Mouse (Mus musculus) heart, embryonic 15.5 days (tissue): ENCODE results near the gene Nxph3. TPM values are rescaled to one million over a fixed set of nuclear protein-coding genes. Genes with fewer than 3 reads are reported as not detected.

Experiments used
- ATAC-seq: fragments of 200-750 bp; cut with Nextera tagmentation; replicated peaks from 2 replicates; pipeline ENCODE4 v1.8.0; 2017; ENCODE audit warnings: low read depth, moderate TSS enrichment; ENCODE audit not compliant: insufficient number of reproducible peaks, insufficient read depth, low FRiP score
- H3K27ac ChIP-seq: fragments of 300-500 bp; sonication (generic); 2 replicates; pipeline ENCODE4 v1.5.1; 2015; ENCODE audit warnings: mild to moderate bottlenecking, inconsistent platforms
- H3K27me3 ChIP-seq: fragments of 300-500 bp; sonication (generic); 2 replicates; pipeline ENCODE4 v1.6.1; 2015; ENCODE audit warnings: inconsistent platforms
- H3K36me3 ChIP-seq: fragments of 300-500 bp; sonication (generic); 2 replicates; pipeline ENCODE4 v1.6.1; 2015; ENCODE audit warnings: mild to moderate bottlenecking, inconsistent platforms
- H3K4me1 ChIP-seq: fragments of 300-500 bp; sonication (generic); replicated peaks from 2 replicates; pipeline ENCODE4 v1.6.1; 2015; ENCODE audit warnings: inconsistent platforms
- H3K4me2 ChIP-seq: fragments of 300-500 bp; sonication (generic); 2 replicates; pipeline ENCODE4 v1.6.1; 2015; ENCODE audit warnings: inconsistent platforms, mild to moderate bottlenecking, moderate library complexity
- H3K4me3 ChIP-seq: fragments of 300-500 bp; sonication (generic); 2 replicates; pipeline ENCODE4 v1.5.1; 2015; ENCODE audit warnings: mild to moderate bottlenecking, inconsistent platforms
- H3K9ac ChIP-seq: fragments of 300-500 bp; sonication (generic); 2 replicates; pipeline ENCODE4 v1.6.1; 2015; ENCODE audit warnings: mild to moderate bottlenecking, inconsistent platforms
- H3K9me3 ChIP-seq: fragments of 300-500 bp; sonication (generic); replicated peaks from 2 replicates; pipeline ENCODE4 v1.6.1; 2016; ENCODE audit warnings: inconsistent platforms
- WGBS: fragments of 180-500 bp; shearing (Covaris S2); methylation state at CpG from one replicate; pipeline ENCODE4 v1.1.7; 2015; ENCODE audit warnings: mixed read lengths; 5-methylcytosine and 5-hydroxymethylcytosine counted together
- polyA plus RNA-seq: library from polyadenylated mRNA; unstranded; fragments of >200 nt; fragmentation: Nextera tagmentation; extraction: Ambion mirVana; gene quantifications from 2 replicates; pipeline ENCODE4 v1.2.1, GENCODE M21; 2015

Gene Nxph3
- polyA plus RNA-seq, 1 experiment from 2014 or later, result 0.08 TPM

DNA sequence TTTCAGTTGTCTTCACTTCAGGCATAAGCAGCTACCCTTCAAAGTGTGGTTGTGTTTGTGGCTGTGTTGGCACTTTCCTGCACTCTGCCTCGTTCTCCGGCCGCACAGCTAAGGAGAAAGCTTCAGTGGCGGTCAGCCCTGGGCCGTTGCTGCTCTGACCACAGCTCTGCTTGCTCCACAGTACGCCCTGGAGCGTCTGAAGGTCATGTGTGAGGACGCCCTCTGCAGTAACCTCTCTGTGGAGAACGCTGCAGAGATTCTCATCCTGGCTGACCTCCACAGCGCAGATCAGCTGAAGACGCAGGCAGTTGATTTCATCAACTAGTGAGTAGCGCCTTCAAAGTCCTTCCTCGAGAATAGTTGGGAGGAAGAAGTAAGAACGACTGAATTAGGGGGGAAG is 24.3 kb downstream of the Nxph3 start:
- H3K27ac ChIP-seq, result peak overlapping the region; percentile 45; the same call in 1 of the 2 replicates
- 62% methylated on average over 14 of the region's 14 CpGs for WGBS

DNA sequence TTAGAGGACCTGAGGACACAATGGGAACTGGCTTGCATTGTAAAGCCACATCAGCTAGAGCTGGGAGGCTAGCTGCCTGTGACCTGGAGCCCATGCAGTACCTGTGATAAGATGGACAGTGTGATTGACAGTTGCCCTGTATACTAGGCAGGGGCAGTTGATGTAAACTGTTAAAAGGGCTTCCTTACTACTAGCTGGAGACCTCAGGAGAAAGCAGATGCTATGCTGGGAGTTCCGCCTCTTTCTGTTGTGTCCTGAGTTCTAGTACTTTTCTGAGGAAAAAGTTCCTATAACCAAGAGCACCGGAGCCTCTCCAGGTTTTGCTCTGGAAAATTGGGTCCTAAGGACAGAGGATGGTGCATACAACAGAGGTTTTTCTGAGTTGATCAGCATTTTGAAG is 27.1 kb downstream of the Nxph3 start:
- no peak overlapping the region for H3K27ac ChIP-seq
- WGBS, result 94% methylated on average over 2 of the region's 2 CpGs
- peaks cover 8% of the 10 kb centered on the region; the same call in 1 of the 2 replicates for H3K4me1 ChIP-seq
- H3K9me3 ChIP-seq, result no peaks in the 10 kb centered on the region
- no peak for ATAC-seq
- no peaks in the 10 kb centered on the region for H3K27me3 ChIP-seq
- H3K9ac ChIP-seq, result no peak overlapping the region
- H3K4me3 ChIP-seq, result no peak overlapping the region
- peaks cover 56% of the 10 kb centered on the region for H3K36me3 ChIP-seq
- no peak overlapping the region for H3K4me2 ChIP-seq

More for the DNA sequence above, 24.3 kb downstream of the Nxph3 start:
- H3K4me3 ChIP-seq, result no peak overlapping the region
- no peaks in the 10 kb centered on the region for H3K27me3 ChIP-seq
- peaks cover 68% of the 10 kb centered on the region for H3K36me3 ChIP-seq
- H3K9me3 ChIP-seq, result no peaks in the 10 kb centered on the region
- no peak overlapping the region for H3K4me2 ChIP-seq
- H3K4me1 ChIP-seq, result peaks cover 8% of the 10 kb centered on the region; the same call in 1 of the 2 replicates
- no peak for ATAC-seq
- no peak overlapping the region for H3K9ac ChIP-seq

DNA sequence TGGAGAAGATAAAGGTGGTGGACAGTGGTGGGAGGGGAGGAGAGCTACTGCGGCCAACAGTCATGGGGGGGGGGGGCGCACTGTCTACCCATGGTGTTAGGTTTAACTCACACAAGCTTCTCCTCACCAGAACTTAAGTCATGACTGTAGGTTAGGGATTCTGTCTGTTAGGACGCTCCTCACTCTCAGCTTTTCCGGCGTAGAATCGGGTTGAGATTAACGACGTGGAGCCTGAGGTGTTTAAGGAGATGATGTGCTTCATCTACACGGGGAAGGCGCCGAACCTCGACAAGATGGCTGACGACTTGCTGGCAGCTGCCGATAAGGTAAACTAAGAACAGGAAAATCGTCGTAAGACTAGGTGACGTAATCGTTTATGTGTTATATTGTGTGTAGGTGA is 28.7 kb downstream of the Nxph3 start:
- Histone ChIP-seq H3K9ac (no peak overlapping the region), H3K4me2 (no peak overlapping the region), H3K4me3 (no peak overlapping the region), H3K27ac (no peak overlapping the region), H3K27me3 (no peaks in the 10 kb centered on the region), H3K9me3 (no peaks in the 10 kb centered on the region), H3K4me1 (peaks cover 7% of the 10 kb centered on the region; the same call in 1 of the 2 replicates), H3K36me3 (peaks cover 40% of the 10 kb centered on the region)
- WGBS, result 92% methylated on average over 18 of the region's 18 CpGs
- ATAC-seq, result no peak

DNA sequence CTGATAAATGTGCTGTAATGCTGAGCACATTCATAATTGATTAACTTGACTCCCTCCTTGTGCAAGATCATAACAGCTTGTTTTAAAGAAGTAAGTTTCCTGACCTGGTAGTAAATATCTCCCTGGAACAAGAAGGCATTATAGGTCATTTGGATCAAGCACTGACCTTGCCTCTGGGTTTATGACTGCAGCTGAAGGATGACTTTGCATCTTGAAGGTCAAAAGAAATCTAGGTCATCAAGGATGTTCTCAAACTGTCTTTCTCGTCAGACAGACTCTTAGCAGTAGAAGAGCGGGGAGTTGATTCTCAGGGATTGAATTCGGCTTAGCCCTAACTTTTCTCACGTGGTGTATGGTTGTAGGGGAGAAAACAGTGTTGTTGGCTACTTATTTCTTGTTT is 33.7 kb downstream of the Nxph3 start:
- WGBS, result 84% methylated on average over 4 of the region's 4 CpGs
- no peak for ATAC-seq

DNA sequence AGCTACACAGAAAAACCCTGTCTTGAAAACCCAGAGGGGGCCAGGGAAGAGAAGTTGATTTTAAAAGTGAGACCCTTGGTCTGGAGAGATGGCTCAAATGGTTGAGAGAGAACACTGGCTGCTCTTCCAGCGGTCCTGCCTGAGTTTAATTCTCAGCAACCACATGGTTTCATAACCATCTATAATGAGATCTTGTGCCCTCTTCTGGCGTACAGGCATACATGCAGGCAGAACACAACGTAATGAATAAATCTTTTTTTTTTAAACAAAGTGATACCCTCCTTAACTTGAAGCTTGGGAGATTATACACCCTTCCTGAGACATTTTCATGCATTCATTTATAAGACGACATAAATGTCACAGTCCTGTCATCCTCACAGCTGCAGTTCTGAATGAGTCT is 34.9 kb downstream of the Nxph3 start:
- WGBS, result 90% methylated on average over 4 of the region's 4 CpGs
- ATAC-seq, result no peak
- Histone ChIP-seq H3K4me1 (no peaks in the 10 kb centered on the region), H3K9ac (no peak overlapping the region), H3K27me3 (no peaks in the 10 kb centered on the region), H3K4me2 (no peak overlapping the region), H3K27ac (no peak overlapping the region), H3K36me3 (peaks cover 28% of the 10 kb centered on the region), H3K9me3 (no peaks in the 10 kb centered on the region), H3K4me3 (no peak overlapping the region)

More for the DNA sequence above, 33.7 kb downstream of the Nxph3 start:
- Histone ChIP-seq H3K4me3 (no peak overlapping the region), H3K9ac (no peak overlapping the region), H3K36me3 (peaks cover 24% of the 10 kb centered on the region), H3K27me3 (no peaks in the 10 kb centered on the region), H3K4me2 (no peak overlapping the region), H3K4me1 (no peaks in the 10 kb centered on the region), H3K9me3 (no peaks in the 10 kb centered on the region), H3K27ac (no peak overlapping the region)

DNA sequence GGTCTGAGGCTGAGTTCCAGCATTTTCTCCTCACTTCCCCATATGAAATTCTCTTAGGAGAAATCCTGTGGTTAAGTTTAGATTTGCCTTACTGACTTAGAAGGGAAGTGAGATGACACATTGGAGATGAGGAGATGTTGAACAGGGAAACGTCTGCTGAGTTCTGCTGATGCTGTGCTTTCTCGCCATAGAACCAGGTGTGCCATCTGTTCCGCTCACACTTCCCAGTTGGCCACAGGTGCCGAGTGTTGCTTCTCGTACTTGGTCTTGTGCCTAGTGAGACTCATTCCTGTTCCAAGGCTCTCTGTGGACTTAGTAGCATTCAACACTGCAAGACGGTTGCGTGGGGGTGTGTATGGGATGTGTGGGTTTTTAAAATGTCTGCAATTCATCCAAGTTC is 38.0 kb downstream of the Nxph3 start:
- no peak for ATAC-seq
- Histone ChIP-seq H3K9ac (no peak overlapping the region), H3K27ac (no peak overlapping the region), H3K9me3 (no peaks in the 10 kb centered on the region), H3K4me3 (no peak overlapping the region), H3K36me3 (peaks cover 32% of the 10 kb centered on the region), H3K4me1 (peaks cover 3% of the 10 kb centered on the region), H3K27me3 (no peaks in the 10 kb centered on the region), H3K4me2 (no peak overlapping the region)
- WGBS, result 82% methylated on average over 7 of the region's 7 CpGs

DNA sequence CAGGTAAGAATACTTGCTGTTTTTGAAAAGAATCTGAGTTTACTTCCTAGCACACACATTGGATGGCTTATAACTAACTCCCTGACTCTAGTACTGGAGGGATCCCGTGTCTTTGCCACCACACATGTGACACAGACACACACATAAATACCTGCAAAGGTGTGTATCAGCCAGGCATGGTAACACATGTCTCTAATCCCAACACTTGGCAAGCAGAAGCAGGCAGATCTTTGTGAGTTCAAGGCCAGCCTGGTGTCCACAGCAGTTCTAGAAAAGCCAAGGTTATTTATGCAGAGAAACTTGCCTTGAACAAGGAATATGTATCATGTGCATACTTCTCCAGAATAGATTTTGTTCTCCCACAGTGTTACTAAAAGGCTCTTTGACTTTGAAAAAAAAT is 40.9 kb downstream of the Nxph3 start:
- H3K9me3 ChIP-seq, result no peaks in the 10 kb centered on the region
- no peak overlapping the region for H3K4me2 ChIP-seq
- H3K27ac ChIP-seq, result no peak overlapping the region
- peaks cover 34% of the 10 kb centered on the region for H3K36me3 ChIP-seq
- no peak for ATAC-seq
- no peak overlapping the region for H3K9ac ChIP-seq
- no peak overlapping the region for H3K4me3 ChIP-seq
- WGBS, result 97% methylated on average over 1 of the region's 1 CpGs
- no peaks in the 10 kb centered on the region for H3K27me3 ChIP-seq
- peaks cover 3% of the 10 kb centered on the region for H3K4me1 ChIP-seq

DNA sequence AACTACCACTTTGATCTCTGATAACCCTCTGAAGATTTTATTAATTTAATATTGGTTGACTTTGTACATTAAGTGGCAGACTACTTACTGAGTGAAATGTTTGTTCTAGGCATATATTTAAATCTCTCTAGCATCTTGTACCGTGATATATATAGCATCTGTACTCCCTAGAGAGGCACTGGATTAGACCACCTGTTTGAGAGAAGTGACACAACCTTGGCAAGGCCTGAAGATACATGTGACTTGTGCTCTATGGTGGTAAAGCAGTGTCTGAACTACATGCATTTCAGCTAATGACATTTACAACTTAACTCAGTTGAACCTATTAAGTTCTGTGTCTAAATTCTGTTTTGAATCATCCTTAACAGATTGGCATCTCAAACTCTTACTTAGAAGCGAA is 41.4 kb downstream of the Nxph3 start:
- no peaks in the 10 kb centered on the region for H3K9me3 ChIP-seq
- no peak overlapping the region for H3K4me2 ChIP-seq
- peaks cover 3% of the 10 kb centered on the region for H3K4me1 ChIP-seq
- ATAC-seq, result no peak; the same call in 1 of the 2 replicates
- H3K9ac ChIP-seq, result no peak overlapping the region
- H3K27me3 ChIP-seq, result no peaks in the 10 kb centered on the region
- H3K36me3 ChIP-seq, result peaks cover 34% of the 10 kb centered on the region
- H3K27ac ChIP-seq, result no peak overlapping the region
- H3K4me3 ChIP-seq, result no peak overlapping the region
- 65% methylated on average over 2 of the region's 2 CpGs for WGBS

DNA sequence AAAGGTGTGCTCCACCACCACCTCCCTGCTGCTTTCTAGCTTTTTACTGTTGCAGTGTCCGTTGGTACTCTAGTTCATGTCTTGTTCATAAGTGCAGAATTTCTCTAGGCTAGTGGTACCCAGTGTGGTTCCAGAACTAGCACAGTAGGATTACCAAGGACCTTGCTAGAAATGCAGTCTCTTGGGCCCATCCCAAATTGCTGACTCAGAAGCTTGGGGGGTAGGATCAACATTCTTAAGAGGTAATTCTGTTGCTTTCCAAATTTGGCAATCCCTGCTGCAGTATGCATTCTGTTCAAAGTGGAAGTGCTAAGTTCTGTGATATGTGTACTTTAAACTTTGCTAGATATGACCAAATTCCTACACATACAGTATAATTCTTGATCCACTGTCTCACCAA is 46.6 kb downstream of the Nxph3 start:
- Histone ChIP-seq H3K9me3 (no peaks in the 10 kb centered on the region), H3K4me1 (peaks cover 3% of the 10 kb centered on the region), H3K4me3 (no peak overlapping the region), H3K9ac (no peak overlapping the region), H3K27ac (no peak overlapping the region), H3K4me2 (no peak overlapping the region), H3K36me3 (peaks cover 21% of the 10 kb centered on the region; the same call in 1 of the 2 replicates), H3K27me3 (no peaks in the 10 kb centered on the region)
- no peak for ATAC-seq
- WGBS, result 85% methylated on average over 1 of the region's 1 CpGs

DNA sequence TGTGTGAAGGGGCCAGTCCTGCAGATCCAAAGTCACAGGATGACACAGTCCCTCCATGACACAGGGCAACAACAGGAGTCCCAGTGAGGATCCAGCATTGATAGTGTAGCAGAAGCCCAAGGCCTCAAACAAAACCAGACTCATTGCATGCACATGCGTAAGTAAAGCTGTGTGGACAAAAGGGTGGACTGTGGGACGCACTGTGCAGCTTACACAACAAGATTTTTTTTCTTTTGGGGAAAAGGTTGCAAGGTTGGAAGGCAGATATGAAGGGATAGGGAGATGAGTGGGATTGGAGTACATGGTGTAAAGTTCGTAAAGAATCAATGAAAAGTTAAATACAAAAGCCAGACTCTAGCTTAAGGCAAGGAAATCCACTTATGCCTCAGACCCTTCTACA is 52.2 kb downstream of the Nxph3 start:
- 94% methylated on average over 3 of the region's 3 CpGs for WGBS
- H3K9ac ChIP-seq, result no peak overlapping the region
- H3K36me3 ChIP-seq, result peaks cover 1% of the 10 kb centered on the region; the same call in 1 of the 2 replicates
- no peak overlapping the region for H3K4me3 ChIP-seq
- H3K9me3 ChIP-seq, result no peaks in the 10 kb centered on the region
- H3K27ac ChIP-seq, result no peak overlapping the region
- ATAC-seq, result no peak
- 0 out of 2 replicates have a peak, but pooled peaks cover 2% of the 10 kb centered on the region for H3K4me1 ChIP-seq
- H3K27me3 ChIP-seq, result no peaks in the 10 kb centered on the region
- H3K4me2 ChIP-seq, result no peak overlapping the region

DNA sequence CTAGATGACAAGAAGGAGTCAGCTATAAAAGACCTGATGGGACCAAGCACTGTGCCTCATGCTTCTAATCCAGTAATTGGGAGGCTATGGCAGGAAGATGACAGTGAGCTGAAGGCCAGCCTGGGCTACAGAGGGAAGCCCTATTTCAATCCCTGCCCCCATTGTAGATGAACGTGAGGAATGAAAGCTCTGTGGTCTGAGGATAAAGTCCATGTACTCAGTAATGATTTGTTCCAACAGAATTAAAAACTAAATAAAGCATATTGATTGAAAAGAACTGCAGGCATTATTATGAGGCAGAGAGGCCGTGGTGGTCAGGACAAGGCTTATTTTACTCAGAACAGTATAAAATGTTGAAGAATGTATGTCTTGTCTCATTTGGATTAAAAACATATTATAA is 53.5 kb downstream of the Nxph3 start:
- Histone ChIP-seq H3K9me3 (no peaks in the 10 kb centered on the region), H3K4me2 (no peak overlapping the region), H3K27ac (no peak overlapping the region), H3K4me3 (no peak overlapping the region), H3K9ac (no peak overlapping the region), H3K27me3 (no peaks in the 10 kb centered on the region), H3K4me1 (0 out of 2 replicates have a peak, but pooled peaks cover 2% of the 10 kb centered on the region), H3K36me3 (no peaks in the 10 kb centered on the region; the same call in 1 of the 2 replicates)
- no peak for ATAC-seq
- WGBS, result 93% methylated on average over 2 of the region's 2 CpGs
